Mouse (Mus musculus) macrophage (primary cell): Measurements from ENCODE around the gene Xpo6. TPM values are rescaled to one million over a fixed set of nuclear protein-coding genes. Genes with fewer than 3 reads are reported as not detected.

ENCODE experiments used
- H3K27ac ChIP-seq: fragments of 350-480 bp; formaldehyde crosslinking; 2 replicates; pipeline ENCODE4 v1.9.0; 2021
- H3K36me3 ChIP-seq: fragments of 350-480 bp; formaldehyde crosslinking; 2 replicates; pipeline ENCODE4 v1.9.0; 2021; ENCODE audit errors: inconsistent target
- H3K4me3 ChIP-seq: fragments of 350-480 bp; formaldehyde crosslinking; 2 replicates; pipeline ENCODE4 v1.9.0; 2021; ENCODE audit errors: inconsistent target
- H3K79me2 ChIP-seq: fragments of 350-480 bp; formaldehyde crosslinking; 2 replicates; pipeline ENCODE4 v1.9.0; 2021; ENCODE audit errors: inconsistent target
- WGBS: methylation state at CpG from one replicate; pipeline ENCODE4 v1.1.7; 2026; ENCODE audit warnings: inconsistent platforms; ENCODE audit not compliant: missing documents; 5-methylcytosine and 5-hydroxymethylcytosine counted together
- polyA plus RNA-seq: library from polyadenylated mRNA; stranded (reverse); fragments of 250-400 nt; gene quantifications from 3 replicates; pipeline ENCODE4 v1.2.4, GENCODE M21; 2018; ENCODE audit warnings: inconsistent platforms

Xpo6 gene
- polyA plus RNA-seq, 1 experiment from 2014 or later = 102 TPM

- 80% methylated on average over 7 of the region's 7 CpGs for WGBS
- H3K4me3 ChIP-seq = no peak overlapping the region
- no peak overlapping the region for H3K27ac ChIP-seq
- H3K36me3 ChIP-seq = no peaks in the 10 kb centered on the region
- no peaks in the 10 kb centered on the region for H3K79me2 ChIP-seq
Measured at GRCm38 (mm10) chr7:126058918-126059317, 141.4 kb downstream of the Xpo6 start.

DNA sequence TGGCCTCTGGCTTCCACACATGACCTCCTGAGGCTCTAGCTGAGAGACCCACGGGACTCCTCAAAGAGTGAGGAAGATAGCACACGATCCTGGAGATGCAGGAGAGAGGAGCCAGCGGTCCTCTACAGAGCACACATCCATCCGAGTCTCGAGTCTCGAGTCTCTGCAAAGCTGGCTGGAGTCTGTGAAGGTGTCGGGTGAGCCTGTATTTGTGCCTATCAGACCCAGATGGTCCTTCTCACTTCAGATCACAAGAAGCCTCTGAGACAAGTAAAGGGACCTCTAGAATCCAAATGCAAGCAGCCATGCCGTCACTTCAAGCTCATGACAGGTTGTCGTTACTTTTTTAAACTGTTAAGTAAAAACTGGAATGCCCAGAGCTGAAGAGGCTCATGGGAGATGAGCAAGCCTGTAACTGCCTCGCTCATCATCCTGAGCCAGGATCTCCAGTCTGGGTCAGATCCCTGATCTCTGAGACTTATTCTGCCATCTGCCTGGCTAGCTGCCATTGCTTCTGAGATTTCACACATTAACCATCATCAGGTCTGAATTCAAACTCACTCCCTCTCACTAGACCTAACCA is 142.9 kb downstream of the Xpo6 start:
- no peak overlapping the region for H3K4me3 ChIP-seq
- H3K79me2 ChIP-seq = no peaks in the 10 kb centered on the region
- 50% methylated on average over 10 of the region's 10 CpGs for WGBS
- H3K36me3 ChIP-seq = no peaks in the 10 kb centered on the region
- no peak overlapping the region for H3K27ac ChIP-seq

GRCm38 (mm10) chr7:126054574-126054973 is 145.7 kb downstream of the Xpo6 start:
- H3K79me2 ChIP-seq = no peaks in the 10 kb centered on the region
- no peaks in the 10 kb centered on the region for H3K36me3 ChIP-seq
- WGBS = 64% methylated on average over 6 of the region's 6 CpGs
- H3K4me3 ChIP-seq = no peak overlapping the region
- no peak overlapping the region for H3K27ac ChIP-seq

- Histone ChIP-seq H3K36me3 (no peaks in the 10 kb centered on the region), H3K4me3 (no peak overlapping the region), H3K79me2 (no peaks in the 10 kb centered on the region), H3K27ac (no peak overlapping the region)
- 79% methylated on average over 7 of the region's 7 CpGs for WGBS
Measured at GRCm38 (mm10) chr7:126053618-126054017, 146.7 kb downstream of the Xpo6 start.

DNA sequence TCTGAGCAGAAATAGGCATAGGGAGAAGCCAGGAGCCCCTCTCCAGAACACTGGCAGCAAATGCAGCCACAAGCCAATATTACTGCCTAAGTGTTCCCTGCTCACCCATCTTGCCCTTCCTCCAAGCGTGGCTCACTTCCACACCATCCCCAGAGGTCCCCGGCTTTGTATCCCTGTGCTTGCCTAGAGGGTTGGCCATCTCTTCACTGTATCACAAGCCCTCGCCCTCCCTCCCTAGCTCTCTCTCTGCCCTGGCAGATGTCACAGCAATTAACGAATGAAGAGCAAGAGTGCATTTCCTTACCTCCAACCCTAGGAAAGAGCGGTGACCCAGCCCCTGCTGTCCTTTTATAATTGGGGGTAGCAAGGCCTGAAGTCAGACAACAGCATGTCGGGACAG is 148.4 kb downstream of the Xpo6 start:
- no peak overlapping the region for H3K27ac ChIP-seq
- no peaks in the 10 kb centered on the region for H3K36me3 ChIP-seq
- H3K79me2 ChIP-seq = no peaks in the 10 kb centered on the region
- no peak overlapping the region for H3K4me3 ChIP-seq
- WGBS = 53% methylated on average over 6 of the region's 6 CpGs

Other genes with a start within 250 kb of the Xpo6 start
- gene Gsg1l, start 118.1 kb downstream of the Xpo6 start, polyA plus RNA-seq = 0.03 TPM in 1 of 3 replicates, not detected in the others
- gene Sbk1, start 72.1 kb upstream of the Xpo6 start, polyA plus RNA-seq = 1.9 to 3.7 TPM (median 2.3 TPM) in 3 replicates
- 0.96 to 1.1 TPM (median 1.0 TPM) in 3 replicates for gene Lat, start 169.1 kb upstream of the Xpo6 start, polyA plus RNA-seq
- 18.6 to 55.9 TPM (median 38.7 TPM) in 3 replicates for gene Spns1, start 176.9 kb upstream of the Xpo6 start, polyA plus RNA-seq
- 2.6 to 6.4 TPM (median 4.6 TPM) in 3 replicates for gene Nfatc2ip, start 196.2 kb upstream of the Xpo6 start, polyA plus RNA-seq
- gene Cd19, start 214.4 kb upstream of the Xpo6 start, polyA plus RNA-seq = 0.09 TPM in 1 of 3 replicates, not detected in the others
- gene Rabep2, start 228.3 kb upstream of the Xpo6 start, polyA plus RNA-seq = 12.9 to 17.8 TPM (median 13.9 TPM) in 3 replicates